Mouse (Mus musculus) v-Abl transformed pro-B cells (cell line): ENCODE measurements at regions not wholly inside any gene's neighbourhood (a gene's known extent, or its start where the extent isn't known, plus 50 kb on each side); places are given as distances from the start of the nearest gene placed in this dataset.

ENCODE experiments used
- in situ Hi-C, 2 experiments: fragments of 400-800 bp; cut with MboI; formaldehyde crosslinking; loops; one replicate each; pipeline ENCODE4 v1.15.1; 2025; ENCODE audit not compliant: unreplicated experiment in 2 of 2

DNA sequence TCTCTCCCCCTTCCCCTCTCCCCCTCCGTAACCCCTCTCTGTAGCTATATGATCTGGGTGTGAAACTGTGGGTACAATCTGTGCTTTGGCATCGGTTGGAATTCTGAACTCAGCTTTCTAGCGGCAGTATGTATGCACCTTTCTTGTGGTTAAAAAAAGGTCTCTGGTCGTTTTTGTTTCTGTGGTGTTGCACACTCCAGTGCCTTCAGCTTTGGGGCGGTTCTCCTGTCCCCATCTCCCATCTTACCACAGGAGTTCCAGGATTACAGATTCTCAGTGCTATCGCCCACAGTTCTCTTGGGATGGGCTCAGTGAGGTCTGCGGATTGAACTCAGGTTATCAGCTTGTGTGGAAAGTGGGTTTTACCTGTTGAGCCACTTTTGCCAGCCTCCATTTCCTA lies 248.5 kb upstream of the Tnp1 start:
- in situ Hi-C loops = no loop called here

DNA sequence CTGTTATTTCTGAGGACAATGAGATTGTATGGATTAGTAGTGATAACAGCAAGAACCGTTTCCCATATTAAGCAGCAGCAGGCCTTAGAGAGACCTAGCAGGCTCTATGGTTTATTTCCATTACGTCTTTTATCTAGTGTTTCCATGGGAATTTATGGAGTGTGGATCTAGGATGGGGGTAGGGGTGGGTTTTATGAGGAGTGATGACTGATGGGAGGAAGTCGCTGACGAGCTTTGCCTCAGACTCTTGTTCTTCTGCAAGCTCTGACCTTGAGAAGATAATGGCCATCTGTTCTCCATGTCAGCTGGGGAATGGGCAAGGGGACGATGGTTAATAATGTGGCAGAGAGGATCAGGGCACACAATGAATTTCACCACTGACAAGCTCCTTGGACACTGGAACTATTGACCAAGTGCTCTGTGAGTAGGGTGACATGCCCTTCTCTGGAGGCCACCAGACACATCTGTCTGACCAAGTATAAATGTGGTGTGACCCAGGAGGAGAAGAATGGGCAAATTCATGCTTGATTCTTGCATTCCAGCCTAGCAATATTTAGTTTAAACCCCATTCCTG lies 243.9 kb upstream of the Tnp1 start:
- in situ Hi-C loops = no loop called here

DNA sequence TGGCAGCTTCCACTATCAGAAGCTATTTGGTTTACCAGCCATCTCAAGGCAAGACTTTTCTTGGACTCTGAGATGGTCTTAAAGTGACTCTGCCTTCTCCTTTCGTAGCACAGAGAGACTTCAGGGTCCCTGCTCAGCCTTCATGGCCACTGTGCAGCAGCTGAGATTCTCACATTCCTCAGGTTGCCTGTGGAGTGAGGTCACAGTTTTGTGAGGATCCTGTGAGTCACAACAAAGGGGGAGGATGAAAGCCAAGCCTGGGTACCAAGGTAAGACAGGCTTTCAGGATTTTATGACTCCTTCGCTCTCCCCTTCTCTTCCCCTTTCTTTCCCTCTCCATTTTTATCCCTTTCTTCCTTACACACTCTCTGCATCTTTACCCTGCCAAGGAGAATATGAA lies 241.6 kb upstream of the Tnp1 start:
- in situ Hi-C loops = no loop called here

DNA sequence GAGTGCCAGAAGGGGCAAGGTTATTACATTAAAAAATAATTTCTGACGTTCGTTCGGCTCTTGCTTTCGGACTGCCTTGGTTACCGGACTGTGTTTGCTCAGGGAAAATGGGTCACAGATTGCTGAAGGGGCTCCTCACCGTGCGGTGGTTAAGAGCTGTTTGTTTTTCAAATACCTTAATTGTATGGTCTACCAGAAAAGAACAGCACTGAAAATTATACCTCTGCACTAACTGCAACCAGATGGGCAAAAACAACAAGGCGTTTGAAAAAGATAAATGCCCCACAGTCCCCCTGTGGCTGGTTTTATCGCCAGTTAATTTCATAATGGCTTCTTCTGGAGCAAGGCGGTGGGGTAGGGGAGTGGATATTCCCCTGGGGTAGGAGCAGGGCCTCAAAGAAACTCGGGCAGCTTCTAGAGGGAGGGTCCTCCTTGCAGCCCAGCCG lies 236.2 kb upstream of the Tnp1 start:
- in situ Hi-C loops = no loop called here

DNA sequence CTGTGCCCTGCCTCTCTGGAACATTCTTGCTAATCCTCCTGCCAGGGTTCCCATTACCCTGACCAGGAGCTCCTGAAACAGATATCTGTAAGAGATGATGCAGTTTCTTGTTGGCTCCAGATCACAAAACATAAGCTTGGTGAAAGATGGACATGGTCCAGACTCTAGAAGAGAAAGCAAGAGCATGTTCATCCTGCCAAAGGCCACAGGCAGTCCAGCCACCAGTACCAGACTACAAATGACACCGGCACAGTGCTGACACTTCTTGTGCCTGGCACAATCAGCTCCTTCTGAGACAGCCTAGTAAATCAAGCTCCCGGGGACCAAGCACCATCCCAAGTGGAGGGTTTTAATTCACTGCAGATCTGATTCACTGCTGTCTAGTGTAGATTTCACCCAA lies 228.3 kb upstream of the Tnp1 start:
- in situ Hi-C loops = no loop called here

DNA sequence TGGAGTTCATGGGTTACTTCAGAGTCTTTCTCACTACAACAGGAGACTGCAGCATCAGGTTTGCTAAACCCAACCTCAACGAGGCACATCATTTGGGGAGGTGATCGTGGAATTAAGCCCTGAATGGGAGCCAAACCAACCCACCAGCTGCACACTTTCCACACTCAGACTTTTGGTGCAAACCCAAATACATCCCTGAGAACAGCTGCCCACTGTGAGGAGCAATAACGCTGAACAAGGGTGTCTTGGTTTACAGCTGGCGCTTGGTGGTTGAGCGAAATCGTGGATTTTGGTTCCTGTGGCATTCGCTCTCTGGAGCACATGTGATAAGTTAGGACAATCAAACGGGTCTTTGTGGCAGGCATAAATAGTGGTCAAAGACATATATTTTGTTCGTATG lies 226.6 kb upstream of the Tnp1 start:
- in situ Hi-C loops = no loop called here

DNA sequence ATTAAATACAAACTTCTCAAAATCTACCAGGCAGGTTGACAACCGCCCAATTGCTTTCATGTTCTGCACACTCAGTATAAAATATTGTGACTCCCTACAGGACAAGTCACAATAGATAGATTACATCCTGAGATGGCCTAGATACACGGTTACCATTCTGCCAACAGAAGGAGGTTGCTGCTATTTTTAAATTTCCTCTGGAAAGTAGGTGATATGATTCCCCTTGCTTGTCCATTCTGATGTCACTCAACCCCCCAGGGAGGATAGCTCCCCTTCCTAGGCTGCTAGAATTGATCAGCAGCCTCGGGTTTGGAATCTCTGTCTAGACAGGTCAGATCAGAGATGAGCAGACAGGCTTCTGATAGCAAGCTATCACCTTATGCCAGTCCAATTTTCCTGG lies 221.2 kb upstream of the Tnp1 start:
- in situ Hi-C loops = no loop called here

DNA sequence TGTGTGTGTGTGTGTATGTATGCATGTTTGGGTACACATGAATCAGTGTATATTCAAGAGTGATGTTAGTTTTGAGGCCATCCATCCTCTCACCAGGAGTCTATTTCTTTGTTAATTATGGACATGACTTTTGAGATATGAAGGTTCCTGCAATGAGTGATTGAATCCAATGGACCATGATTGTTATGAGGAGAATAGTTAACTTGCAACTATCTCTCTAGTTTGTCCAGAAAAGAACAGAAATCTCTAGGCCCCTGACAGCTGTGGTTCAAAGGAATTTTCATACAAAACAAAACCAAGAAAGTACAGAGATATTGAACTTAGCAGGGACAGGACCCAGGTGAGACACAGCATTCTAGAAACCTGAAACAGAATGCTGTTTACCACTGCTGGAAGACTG lies 217.9 kb upstream of the Tnp1 start:
- in situ Hi-C loops = no loop called here

DNA sequence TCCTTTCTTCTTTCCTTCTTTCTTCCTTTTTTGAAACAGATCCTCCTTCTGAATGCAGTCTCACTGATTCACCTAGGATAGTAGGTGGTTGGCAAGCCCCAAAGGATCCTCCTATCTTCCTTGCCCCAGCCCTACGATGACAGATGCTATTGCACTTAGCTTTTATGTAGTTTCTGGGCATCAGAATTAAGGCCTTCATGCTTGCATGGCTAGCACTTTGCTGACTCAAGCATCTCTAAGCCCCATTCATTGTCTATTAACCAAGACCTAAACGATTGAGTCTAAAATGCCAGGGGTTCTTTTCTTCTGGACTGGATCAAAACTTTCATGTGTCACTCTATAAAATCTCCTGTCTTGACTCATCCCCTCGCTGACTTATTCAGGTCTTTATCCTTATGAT lies 217.3 kb upstream of the Tnp1 start:
- in situ Hi-C loops = no loop called here

DNA sequence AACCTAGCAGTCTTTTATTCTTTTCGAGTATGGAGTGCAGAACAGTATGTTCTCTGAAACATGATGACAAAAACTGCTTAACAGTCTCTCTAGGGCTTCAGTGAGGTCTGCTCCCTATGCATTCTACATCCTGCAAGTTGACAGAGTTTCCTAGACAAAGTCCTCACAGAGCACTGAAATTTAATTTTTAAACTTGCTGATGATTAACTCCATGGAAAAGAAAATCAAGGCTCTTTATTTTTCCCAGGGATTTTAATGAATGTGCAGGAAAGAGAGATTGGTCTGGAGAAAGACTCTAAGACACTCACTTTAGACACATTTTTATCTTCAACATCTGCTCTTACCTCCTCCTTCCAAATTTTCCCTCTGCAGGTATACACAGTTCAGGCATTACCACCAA lies 214.9 kb upstream of the Tnp1 start:
- in situ Hi-C loops = no loop called here

DNA sequence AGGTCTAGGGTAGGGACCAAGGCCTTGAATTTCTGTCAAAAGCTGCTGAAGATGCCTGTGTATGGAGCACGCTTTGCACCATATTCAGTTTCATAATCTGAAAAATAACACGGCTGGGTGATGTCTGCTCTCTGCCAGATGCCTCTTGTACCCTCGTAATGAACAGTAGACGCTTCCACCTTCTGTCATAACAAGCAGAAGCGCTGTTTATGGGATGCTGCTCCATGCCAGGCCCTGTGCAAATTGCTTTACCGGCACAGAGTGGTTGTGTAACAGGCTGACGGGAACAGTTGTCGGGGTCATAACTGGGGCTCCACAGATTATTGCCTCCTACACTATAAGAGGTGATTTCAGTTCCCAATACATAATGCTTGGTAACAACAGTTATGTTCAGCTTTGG lies 211.5 kb upstream of the Tnp1 start:
- in situ Hi-C loops = no loop called here

DNA sequence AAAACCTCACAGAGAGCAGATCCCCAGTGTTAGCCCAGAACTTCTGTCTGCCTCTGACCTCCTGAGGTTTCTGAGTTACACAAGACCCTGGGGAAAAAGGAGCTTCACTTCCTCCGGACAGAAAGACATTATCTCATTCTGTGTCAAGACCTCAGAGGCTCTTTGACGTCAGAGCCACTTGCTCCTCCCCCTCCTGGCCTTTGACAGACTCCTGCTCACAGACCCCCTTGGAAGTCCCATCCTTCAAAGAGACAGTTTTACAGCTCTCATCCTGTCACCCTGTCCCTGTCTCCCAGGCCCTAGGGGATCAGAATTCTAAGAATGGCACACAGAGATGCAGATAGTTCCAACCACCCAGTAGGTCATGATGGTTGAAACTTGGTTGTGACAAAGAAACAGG lies 206.2 kb upstream of the Tnp1 start:
- in situ Hi-C loops = no loop called here

DNA sequence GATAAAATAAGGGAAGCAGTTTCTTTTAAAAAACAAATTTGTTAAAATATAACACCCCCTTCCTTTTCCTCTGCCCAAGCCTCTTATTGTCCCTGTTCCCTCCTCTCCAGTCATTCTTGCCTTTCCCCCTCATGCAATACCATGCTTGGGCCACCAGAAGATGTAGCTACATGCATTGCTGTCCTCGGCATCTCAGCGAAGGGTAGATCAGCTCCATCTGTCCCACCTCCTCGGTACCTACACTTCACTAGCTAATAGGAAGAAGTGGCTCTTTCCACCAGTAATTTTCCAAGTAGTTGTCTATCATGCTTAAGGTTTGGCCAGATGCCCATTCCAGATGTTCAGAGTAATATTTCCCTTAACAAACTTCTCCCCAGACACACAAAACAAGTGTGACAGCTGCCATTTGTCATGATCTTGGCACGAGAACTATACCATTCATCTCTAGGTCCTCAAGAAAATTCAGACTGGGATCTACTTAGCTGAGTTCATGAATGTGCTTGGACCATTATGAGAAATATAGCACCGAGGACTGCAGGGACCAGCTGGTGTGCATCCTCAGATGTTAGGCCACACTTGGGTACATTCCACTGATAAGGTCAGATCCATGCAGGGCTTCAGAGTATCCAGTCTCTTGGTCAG lies 198.7 kb upstream of the Tnp1 start:
- in situ Hi-C loops = no loop called here

DNA sequence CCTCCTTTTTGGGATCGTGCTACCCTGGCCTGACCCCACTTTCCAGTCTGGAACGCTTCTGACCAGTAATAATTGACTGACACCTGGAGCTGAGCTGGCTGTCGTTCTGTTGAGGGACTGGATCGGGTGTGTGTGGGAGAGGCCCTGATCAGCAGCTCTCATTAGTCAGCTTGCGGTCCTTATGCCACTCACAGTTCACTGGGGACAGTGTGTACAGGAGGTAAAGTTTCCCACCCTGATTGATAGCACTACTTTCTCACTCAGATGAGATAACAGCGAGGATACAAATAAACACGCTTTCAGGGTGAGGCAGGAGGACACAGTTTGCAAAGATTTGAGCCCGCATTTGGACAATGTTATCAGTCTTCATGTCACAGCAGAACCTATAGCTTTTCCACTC lies 191.7 kb upstream of the Tnp1 start:
- in situ Hi-C loops = no loop called here

DNA sequence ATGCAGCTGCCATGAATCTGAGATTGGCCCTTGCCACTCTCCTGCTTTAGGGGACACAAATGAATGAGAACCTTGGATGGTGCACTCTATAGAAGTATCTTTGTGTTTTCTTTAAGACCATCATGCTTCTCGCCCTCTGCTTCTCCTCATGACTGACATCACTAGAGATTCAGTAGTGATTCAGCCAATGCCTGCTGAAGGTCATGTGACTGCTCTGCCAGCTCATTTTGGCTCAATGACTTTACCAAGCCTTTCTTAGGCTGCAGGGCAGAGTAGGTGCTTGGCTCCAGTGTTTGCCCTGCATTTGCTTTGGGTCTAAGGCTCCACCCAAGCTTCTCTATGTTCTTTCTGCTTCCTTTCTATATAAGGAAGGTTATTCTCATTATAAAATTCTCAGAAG lies 190.1 kb upstream of the Tnp1 start:
- in situ Hi-C loops = no loop called here

DNA sequence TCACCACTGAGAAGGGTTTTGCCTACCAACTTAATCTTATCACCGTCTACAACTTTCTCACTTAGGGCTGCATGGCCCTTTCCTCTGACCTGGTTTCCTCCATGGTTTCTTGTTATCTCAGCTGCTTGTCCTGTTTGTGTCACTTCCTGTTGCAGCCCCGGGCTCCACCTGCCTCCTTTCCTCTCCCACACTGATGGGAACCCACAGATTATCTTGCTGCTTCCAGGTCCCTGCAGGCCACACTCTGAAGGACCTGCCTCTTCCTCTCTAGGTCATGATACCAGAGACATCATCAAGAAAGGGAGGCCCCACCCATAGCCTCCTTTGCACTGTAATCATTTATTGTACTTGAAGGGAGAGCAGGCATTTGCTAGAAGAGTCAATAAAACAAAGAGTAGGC lies 184.4 kb upstream of the Tnp1 start:
- in situ Hi-C loops = no loop called here

DNA sequence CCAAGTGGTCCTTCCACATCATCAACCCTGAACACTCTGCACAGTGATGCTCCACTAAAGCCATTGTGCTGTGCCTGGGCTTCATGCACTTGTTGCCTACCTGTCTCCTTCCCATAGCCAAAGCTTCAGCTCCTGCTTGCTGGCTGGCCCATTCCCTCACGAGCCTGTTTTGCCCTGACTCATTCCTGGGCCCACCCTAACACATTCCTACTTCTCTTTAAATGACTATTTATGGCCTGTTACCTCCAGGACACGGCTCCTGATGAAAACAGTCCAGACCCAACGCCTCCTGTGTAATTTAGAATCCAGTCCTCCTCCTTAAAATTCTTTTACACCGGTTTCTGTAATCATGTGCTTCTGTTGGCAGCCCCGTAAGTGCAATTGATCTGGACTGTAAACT lies 175.1 kb upstream of the Tnp1 start:
- in situ Hi-C loops = no loop called here

DNA sequence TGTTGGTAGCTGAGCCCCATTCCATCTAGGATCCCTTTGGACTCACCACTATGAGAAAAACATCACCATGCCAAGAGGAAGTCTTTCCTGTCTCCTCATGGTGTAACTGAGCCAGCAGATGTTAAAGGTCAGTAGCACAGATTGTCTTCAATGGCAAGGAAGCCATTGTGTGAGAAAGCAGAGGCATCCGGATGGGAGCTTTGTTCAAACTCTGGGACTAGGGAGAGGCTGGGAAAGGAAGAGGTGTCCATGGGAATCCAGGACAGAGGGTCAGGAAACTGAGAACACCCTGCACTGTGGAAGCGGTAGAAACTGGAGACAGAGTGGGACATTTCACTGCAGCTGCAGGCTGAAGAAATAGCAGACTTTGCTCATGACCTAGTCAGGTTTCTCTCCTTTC lies 173.1 kb upstream of the Tnp1 start:
- in situ Hi-C loops = no loop called here

DNA sequence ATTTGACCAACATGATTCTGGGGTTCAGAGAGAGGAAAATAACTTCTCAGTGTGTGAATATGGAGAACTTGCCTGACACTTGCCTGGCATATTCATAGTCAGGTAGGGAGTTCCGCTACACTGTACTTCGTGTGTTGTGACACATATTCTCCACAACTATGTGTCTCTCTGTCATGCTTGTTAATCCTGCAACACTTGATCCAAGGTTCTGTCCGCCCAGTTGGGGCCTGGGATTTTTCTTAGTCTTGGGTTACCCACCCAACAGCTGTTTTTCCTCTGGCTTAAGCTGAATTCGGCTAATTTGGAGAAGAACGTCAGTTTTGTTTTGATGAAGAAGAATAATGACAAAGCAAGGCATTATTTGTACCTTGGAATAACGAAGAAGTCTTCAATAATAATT lies 168.8 kb upstream of the Tnp1 start:
- in situ Hi-C loops = no loop called here

DNA sequence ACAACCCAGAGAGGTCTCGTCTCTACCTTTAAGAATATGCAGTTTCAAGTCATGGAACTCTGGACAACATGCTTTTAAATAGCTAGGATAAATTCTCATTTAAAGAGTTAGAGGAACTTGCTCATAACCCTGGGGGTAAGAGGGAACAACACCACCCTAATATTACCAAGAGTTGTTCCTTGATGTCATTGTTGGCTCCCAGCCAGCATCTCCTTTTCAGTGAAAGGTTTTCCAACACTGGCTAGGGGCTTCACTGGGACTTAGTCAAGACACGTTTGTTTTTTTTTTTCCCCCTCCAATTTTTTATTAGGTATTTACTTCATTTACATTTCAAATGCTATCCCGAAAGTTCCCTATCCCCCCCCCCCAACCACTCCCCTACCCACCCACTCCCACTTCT lies 163.1 kb upstream of the Tnp1 start:
- in situ Hi-C loops = no loop called here

DNA sequence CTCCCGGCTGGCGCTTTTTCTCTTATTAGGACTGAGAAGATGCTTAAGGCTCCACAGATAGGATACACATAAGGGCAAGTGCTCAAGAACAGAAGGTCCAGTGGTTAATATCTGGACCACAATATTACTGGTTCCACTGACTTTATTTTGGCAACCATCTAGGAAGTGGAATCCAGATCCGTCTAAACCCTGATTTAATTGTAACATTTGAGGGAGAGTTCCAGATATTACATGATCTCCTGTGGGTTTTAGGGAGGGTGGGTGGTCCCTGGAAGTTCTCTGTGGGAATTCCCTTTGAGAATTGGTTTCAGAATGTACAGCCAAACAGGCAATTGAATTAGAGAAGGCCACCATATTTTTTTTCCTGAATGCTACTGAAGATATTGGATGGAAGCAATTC lies 161.4 kb upstream of the Tnp1 start:
- in situ Hi-C loops = no loop called here

DNA sequence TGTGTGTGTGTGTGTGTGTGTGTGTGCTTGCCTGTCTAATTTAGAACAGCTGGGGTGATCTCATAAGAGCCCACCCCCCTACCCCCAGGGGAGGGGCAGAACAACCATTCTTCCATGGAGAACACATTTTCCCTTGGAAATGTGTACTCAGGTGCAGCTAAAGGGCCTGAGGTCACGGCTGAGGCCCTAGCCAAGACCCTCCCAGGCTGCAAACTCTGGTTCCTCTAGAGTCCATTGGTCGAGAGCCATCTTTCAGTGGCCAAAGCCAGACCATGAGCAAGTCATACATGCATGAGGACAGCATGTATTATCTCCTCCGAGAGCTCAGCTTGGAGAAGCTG lies 154.9 kb upstream of the Tnp1 start:
- in situ Hi-C loops = no loop called here
